Mouse (Mus musculus) thymus, adult 2 months (tissue): ENCODE measurements at regions not wholly inside any gene's neighbourhood (a gene's known extent, or its start where the extent isn't known, plus 50 kb on each side); places are given as distances from the start of the nearest gene placed in this dataset.

Experiments
- CTCF ChIP-seq: fragments of 200-500 bp; IDR thresholded peaks from 2 replicates; pipeline ENCODE4 v1.5.1; 2012; ENCODE audit warnings: mild to moderate bottlenecking, control low read depth, low read length, moderate library complexity, borderline replicate concordance; ENCODE audit not compliant: control insufficient read depth, poor library complexity, insufficient read depth; ENCODE audit errors: extremely low read depth
- POLR2A ChIP-seq: fragments of 200-500 bp; IDR thresholded peaks from 2 replicates; pipeline ENCODE4 v1.6.1; 2012; ENCODE audit warnings: mild to moderate bottlenecking, low read length, control low read depth, moderate library complexity; ENCODE audit not compliant: control insufficient read depth, poor library complexity, insufficient read depth; ENCODE audit errors: extremely low read depth

DNA sequence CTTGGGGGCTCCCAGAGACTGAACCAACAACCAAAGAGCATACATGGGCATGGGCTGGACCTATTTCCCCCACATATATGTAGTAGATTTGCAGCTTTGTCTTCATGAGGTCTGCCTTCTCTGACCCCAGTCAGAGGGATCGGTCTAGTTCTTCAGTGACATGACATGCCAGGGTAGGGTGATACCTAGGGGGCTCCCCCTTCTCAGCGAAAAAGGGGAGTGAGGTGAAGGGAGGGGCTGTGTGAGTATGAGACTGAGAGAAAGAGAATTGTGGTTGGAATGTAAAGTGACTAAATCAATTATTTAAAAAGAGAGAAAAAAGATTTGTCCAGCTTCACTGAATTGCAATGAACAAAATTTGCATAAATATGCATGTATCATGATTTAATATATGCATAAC, 530.0 kb upstream of the Fam98a start:
- TF ChIP-seq CTCF (no peak), POLR2A (no peak)
